Mouse (Mus musculus): ENCODE data around the gene B230104I21Rik.

The B230104I21Rik gene

GRCm38 (mm10) chr4:154396652-154397301 lies 60.9 kb downstream of the B230104I21Rik start:
- DNase-seq: no peak
